ENCODE assay signal across 10 mouse cellular contexts in genomic region chr2:10371459-10371817, GRCm38 (mm10). TPM values are rescaled to one million over a fixed set of nuclear protein-coding genes. Genes with fewer than 3 reads are reported as not detected.
DNase-seq lines count a peak whose midpoint lies in the region; ATAC-seq and TF ChIP-seq lines count a peak whose summit lies in the region.
"Had no signal": no experiment of that assay in that cellular context is flagged by ENCODE, and none has a peak within 500 bp of the region (broad histone marks: within the 10 kb centered on the region; RNA-seq: fewer than 3 reads in every experiment).

No protein-coding gene starts in this region.

- H3K4me1 ChIP-seq in hindbrain, embryonic 14.5 days (replicated peaks; ENCODE audit: control insufficient read depth, insufficient read depth, low read length) = 0 out of 2 replicates have a peak, but pooled peaks cover 9% of the 10 kb centered on the region
- H3K4me1 ChIP-seq in stomach, postnatal 0 days (replicated peaks; ENCODE audit: control insufficient read depth, insufficient read depth) = peaks cover 9% of the 10 kb centered on the region; the same call in 1 of the 2 replicates

- H3K36me3 ChIP-seq in hindbrain, embryonic 14.5 days (replicated peaks; ENCODE audit: control insufficient read depth, insufficient read depth) = no peaks in the 10 kb centered on the region
- no peaks in the 10 kb centered on the region for H3K36me3 ChIP-seq in stomach, postnatal 0 days (ENCODE audit: control insufficient read depth, insufficient read depth, low read length)

- H3K9ac ChIP-seq in hindbrain, embryonic 14.5 days = no peak overlapping the region
- no peak overlapping the region for H3K9ac ChIP-seq in stomach, postnatal 0 days (ENCODE audit: low read length)

- peak; percentile 81 for DNase-seq in heart, adult 11 months
- DNase-seq in heart, adult 8-10 months (ENCODE audit: low spot score) = no peak
- DNase-seq in retina, embryonic 14.5 days (ENCODE audit: low spot score) = peak; percentile 31
- DNase-seq in retina, postnatal 1 day = no peak
- DNase-seq in hindbrain, embryonic 14.5 days (ENCODE audit: low spot score) = no peak
- DNase-seq in stomach, postnatal 0 days (ENCODE audit: low spot score) = no peak
- DNase-seq in liver = no peak
- no peak for DNase-seq in ovary, postnatal 14 days (ENCODE audit: low spot score)
- DNase-seq: right cerebral cortex, adult 18-20 months had no signal

- peaks cover 62% of the 10 kb centered on the region for H3K27me3 ChIP-seq in hindbrain, embryonic 14.5 days (ENCODE audit: control insufficient read depth, insufficient read depth, low read length)
- peaks cover 20% of the 10 kb centered on the region; the same call in 1 of the 2 replicates for H3K27me3 ChIP-seq in stomach, postnatal 0 days (ENCODE audit: control insufficient read depth, insufficient read depth, low read length)

- peak overlapping the region; percentile 48; the same call in 1 of the 2 replicates for H3K4me3 ChIP-seq in hindbrain, embryonic 14.5 days (replicated peaks; ENCODE audit: low read length)
- H3K4me3 ChIP-seq in stomach, postnatal 0 days (ENCODE audit: low read depth, low read length) = no peak overlapping the region; the same call in 1 of the 2 replicates

- no peaks in the 10 kb centered on the region for H3K9me3 ChIP-seq in hindbrain, embryonic 14.5 days (ENCODE audit: control insufficient read depth, low read length)
- no peaks in the 10 kb centered on the region for H3K9me3 ChIP-seq in stomach, postnatal 0 days (ENCODE audit: control insufficient read depth, low read length)
- H3K9me3 ChIP-seq: G1E had no signal

- no peak for ATAC-seq in hindbrain, embryonic 14.5 days (ENCODE audit: low FRiP score)
- ATAC-seq in stomach, postnatal 0 days (ENCODE audit: low FRiP score, low TSS enrichment) = no peak

- no peak for TF ChIP-seq CTCF in stomach, postnatal 0 days (IDR thresholded peaks at IDR 0.05; ENCODE audit: low read depth)

- H3K27ac ChIP-seq in hindbrain, embryonic 14.5 days = no peak overlapping the region
- no peak overlapping the region for H3K27ac ChIP-seq in stomach, postnatal 0 days (replicated peaks)

- peak overlapping the region; percentile 3; the same call in 1 of the 2 replicates for H3K4me2 ChIP-seq in hindbrain, embryonic 14.5 days (replicated peaks)
- peak overlapping the region; percentile 3; the same call in 1 of the 2 replicates for H3K4me2 ChIP-seq in stomach, postnatal 0 days (replicated peaks; ENCODE audit: low read depth)

- TF ChIP-seq EP300 in stomach, postnatal 0 days (optimal IDR thresholded peaks at IDR 0.05) = no peak

- WGBS in hindbrain, embryonic 14.5 days = under 1% methylated on average over 16 of the region's 16 CpGs
- WGBS in stomach, postnatal 0 days = 3% methylated on average over 16 of the region's 16 CpGs

RNA-seq across cellular contexts. Expression of gene Sfmbt2, which starts 1.1 kb away (rescaled TPM):
- under 1 TPM; 0.12 to 0.35 (median 0.32) TPM for total RNA-seq in heart, adult 8-10 months (2022)
- polyA plus RNA-seq in hindbrain, embryonic 14.5 days (2014; fragmentation: Nextera tagmentation; extraction: Ambion mirVana) = 6.3 and 7.7 TPM in 2 replicates
- polyA plus RNA-seq in stomach, postnatal 0 days (2015; fragmentation: Nextera tagmentation; extraction: Ambion mirVana) = 0.63 and 0.65 TPM in 2 replicates

Comparison
In these comparisons a context has a peak if more than half of its experiments do, and no peak if none do; other contexts are left out.
1. DNase-seq: peak in heart, adult 11 months (single experiment) and retina, embryonic 14.5 days (single experiment); none in heart, adult 8-10 months (single experiment), retina, postnatal 1 day (single experiment), hindbrain, embryonic 14.5 days (single experiment), stomach, postnatal 0 days (single experiment), liver (single experiment) and ovary, postnatal 14 days (single experiment).